In the genomic region with DNA sequence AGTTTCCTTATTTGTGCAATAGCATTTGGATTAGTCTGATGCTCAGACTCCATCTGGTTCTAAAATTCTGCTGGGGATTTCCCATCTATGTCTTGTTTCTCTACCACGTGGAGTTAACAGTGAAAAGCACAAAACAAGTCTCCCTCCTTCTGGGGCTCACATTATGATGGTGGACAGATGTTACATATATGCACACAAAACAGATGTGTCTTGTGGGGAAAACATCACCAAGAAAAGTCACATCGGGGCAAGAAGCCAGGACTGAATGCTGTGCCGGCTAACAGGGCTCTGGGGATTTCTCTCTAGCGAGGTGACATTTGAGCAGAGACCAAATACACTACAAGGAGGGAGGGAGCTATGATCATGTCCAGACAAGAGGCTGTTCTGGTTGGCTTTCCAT, we compare ENCODE assay signal across 18 mouse cellular contexts. TPM values are rescaled to one million over a fixed set of nuclear protein-coding genes. Genes with fewer than 3 reads are reported as not detected.
A peak's percentile ranks its signal among the peaks of the same experiment; 100 is the strongest.
DNase-seq lines count a peak whose midpoint lies in the region; ATAC-seq and TF ChIP-seq lines count a peak whose summit lies in the region.
"Had no signal": no experiment of that assay in that cellular context is flagged by ENCODE, and none has a peak within 500 bp of the region (broad histone marks: within the 10 kb centered on the region; RNA-seq: fewer than 3 reads in every experiment).

No protein-coding gene starts in this region.

- WGBS in limb, embryonic 13.5 days: 42% methylated on average over 4 of the region's 4 CpGs
- WGBS in limb, embryonic 10.5 days: 85% methylated on average over 4 of the region's 4 CpGs
- 25% methylated on average over 4 of the region's 4 CpGs for WGBS in limb, embryonic 14.5 days

- H3K4me3 ChIP-seq in limb, embryonic 13.5 days: no peak overlapping the region
- H3K4me3 ChIP-seq in limb, embryonic 10.5 days: no peak overlapping the region
- H3K4me3 ChIP-seq in embryonic fibroblast, embryonic 13.5 days (ENCODE audit: insufficient read depth, low read length): no peak overlapping the region
- no peak overlapping the region for H3K4me3 ChIP-seq in limb, embryonic 14.5 days (replicated peaks; ENCODE audit: low read length)
- H3K4me3 ChIP-seq: heart, embryonic 13.5 days; hindbrain, embryonic 15.5 days; kidney, embryonic 15.5 days; liver, embryonic 12.5 days; midbrain, embryonic 15.5 days had no signal

- no peak overlapping the region for H3K9ac ChIP-seq in limb, embryonic 13.5 days
- H3K9ac ChIP-seq in limb, embryonic 14.5 days (ENCODE audit: low read depth, low read length, severe bottlenecking): no peak overlapping the region
- H3K9ac ChIP-seq: heart, embryonic 13.5 days; hindbrain, embryonic 15.5 days; kidney, embryonic 15.5 days; liver, embryonic 12.5 days; midbrain, embryonic 15.5 days had no signal

- intact Hi-C loops in gastrocnemius, postnatal 14 days (cut with DNase I; ENCODE audit: low total_unique reads): no loop called here

- H3K27ac ChIP-seq in limb, embryonic 13.5 days: no peak overlapping the region
- no peak overlapping the region for H3K27ac ChIP-seq in limb, embryonic 10.5 days
- H3K27ac ChIP-seq in embryonic fibroblast, embryonic 13.5 days (ENCODE audit: insufficient read depth, low read length): peak overlapping the region; percentile 9; the same call in 1 of the 2 replicates
- no peak overlapping the region for H3K27ac ChIP-seq in limb, embryonic 14.5 days (replicated peaks; ENCODE audit: low read depth, low read length)
- H3K27ac ChIP-seq: heart, embryonic 13.5 days; hindbrain, embryonic 15.5 days; kidney, embryonic 15.5 days; liver, embryonic 12.5 days; midbrain, embryonic 15.5 days had no signal

- no peaks in the 10 kb centered on the region for H3K36me3 ChIP-seq in limb, embryonic 13.5 days
- H3K36me3 ChIP-seq in limb, embryonic 10.5 days: no peaks in the 10 kb centered on the region
- H3K36me3 ChIP-seq in limb, embryonic 14.5 days (ENCODE audit: control insufficient read depth, insufficient read depth, low read length): no peaks in the 10 kb centered on the region
- H3K36me3 ChIP-seq: heart, embryonic 13.5 days; hindbrain, embryonic 15.5 days; kidney, embryonic 15.5 days; liver, embryonic 12.5 days; midbrain, embryonic 15.5 days had no signal

- no peak for TF ChIP-seq CTCF in embryonic fibroblast, embryonic 13.5 days (IDR thresholded peaks at IDR 0.05; ENCODE audit: borderline replicate concordance, insufficient read depth, low read length)

- no peak for TF ChIP-seq POLR2A in embryonic fibroblast, embryonic 13.5 days (IDR thresholded peaks at IDR 0.05; ENCODE audit: low read depth, low read length)
- TF ChIP-seq POLR2A in limb, embryonic 14.5 days (IDR thresholded peaks at IDR 0.05; ENCODE audit: borderline replicate concordance, extremely low read depth, insufficient read depth, insufficient read length): no peak

- peak; percentile 57; the same call in 1 of the 2 replicates for ATAC-seq in limb, embryonic 13.5 days (ENCODE audit: low FRiP score, low read depth)
- ATAC-seq in limb, embryonic 14.5 days (ENCODE audit: low FRiP score, low read depth): peak; percentile 80
- ATAC-seq: forebrain, embryonic 14.5 days; liver, embryonic 12.5 days; midbrain, embryonic 15.5 days had no signal

- peak; percentile 15 for DNase-seq in gastrocnemius, postnatal 14 days
- no peak for DNase-seq in gastrocnemius, adult 18-20 months (ENCODE audit: low spot score)
- no peak for DNase-seq in limb, embryonic 10.5 days (ENCODE audit: low spot score)
- DNase-seq in limb, embryonic 14.5 days (ENCODE audit: low spot score): peak; percentile 54
- DNase-seq in cerebellum, adult 9-10 months: no peak
- DNase-seq in adrenal gland, postnatal 36 days: no peak
- DNase-seq: cerebellum, adult 18-20 months; right cerebral cortex, adult 18-20 months; spleen, adult 18-20 months; thymus, postnatal 25 days had no signal

- H3K9me3 ChIP-seq in limb, embryonic 13.5 days: no peaks in the 10 kb centered on the region
- no peaks in the 10 kb centered on the region for H3K9me3 ChIP-seq in limb, embryonic 10.5 days (replicated peaks)
- H3K9me3 ChIP-seq in limb, embryonic 14.5 days (ENCODE audit: control insufficient read depth, low read length): no peaks in the 10 kb centered on the region
- H3K9me3 ChIP-seq: heart, embryonic 13.5 days; hindbrain, embryonic 15.5 days; kidney, embryonic 15.5 days; liver, embryonic 12.5 days; midbrain, embryonic 15.5 days had no signal

- no peak overlapping the region for H3K4me2 ChIP-seq in limb, embryonic 13.5 days (replicated peaks)
- no peak overlapping the region for H3K4me2 ChIP-seq in limb, embryonic 14.5 days (replicated peaks; ENCODE audit: low read depth, low read length, severe bottlenecking)
- H3K4me2 ChIP-seq: heart, embryonic 13.5 days; hindbrain, embryonic 15.5 days; kidney, embryonic 15.5 days; liver, embryonic 12.5 days; midbrain, embryonic 15.5 days had no signal

- 0 out of 2 replicates have a peak, but pooled peaks cover 15% of the 10 kb centered on the region for H3K4me1 ChIP-seq in limb, embryonic 13.5 days
- no peaks in the 10 kb centered on the region for H3K4me1 ChIP-seq in limb, embryonic 10.5 days
- H3K4me1 ChIP-seq in embryonic fibroblast, embryonic 13.5 days (ENCODE audit: control insufficient read depth, insufficient read depth, low read length): peaks cover 4% of the 10 kb centered on the region; the same call in 1 of the 2 replicates
- H3K4me1 ChIP-seq in limb, embryonic 14.5 days (ENCODE audit: control insufficient read depth, insufficient read depth, low read length): peaks cover 3% of the 10 kb centered on the region; the same call in 1 of the 2 replicates
- H3K4me1 ChIP-seq: heart, embryonic 13.5 days; hindbrain, embryonic 15.5 days; kidney, embryonic 15.5 days; liver, embryonic 12.5 days; midbrain, embryonic 15.5 days had no signal

- no peaks in the 10 kb centered on the region for H3K27me3 ChIP-seq in limb, embryonic 13.5 days
- no peaks in the 10 kb centered on the region for H3K27me3 ChIP-seq in limb, embryonic 10.5 days (ENCODE audit: low read depth, poor library complexity, severe bottlenecking)
- H3K27me3 ChIP-seq in limb, embryonic 14.5 days (ENCODE audit: control insufficient read depth, insufficient read depth, low read length): no peaks in the 10 kb centered on the region
- H3K27me3 ChIP-seq: heart, embryonic 13.5 days; hindbrain, embryonic 15.5 days; kidney, embryonic 15.5 days; liver, embryonic 12.5 days; midbrain, embryonic 15.5 days had no signal

RNA-seq across cellular contexts. Expression of a gene that starts 32.8 kb away (rescaled TPM):
- total RNA-seq in gastrocnemius, postnatal 14 days (2021): under 1 TPM; 0.14 to 0.27 TPM
- total RNA-seq in gastrocnemius, adult 18-20 months (2021): 1 to 10 TPM in 1 of 2 experiments, under 1 TPM in 1; 0.50 to 1.0 TPM
- 1.6 and 1.9 TPM in 2 replicates for polyA plus RNA-seq in limb, embryonic 13.5 days (2015; fragmentation: Nextera tagmentation; extraction: Ambion mirVana)
- 0.41 and 0.54 TPM in 2 replicates for polyA plus RNA-seq in limb, embryonic 10.5 days (2016; fragmentation: Nextera tagmentation; extraction: Ambion mirVana)
- 0.83 TPM in 1 of 2 replicates, not detected in the other for polyA plus RNA-seq in embryonic fibroblast, embryonic 13.5 days (2011; ENCODE audit: insufficient read length, low read depth, missing spikeins)
- 0.58 and 0.64 TPM in 2 replicates for polyA plus RNA-seq in limb, embryonic 14.5 days (2012; rRNA removed)
- polyA plus RNA-seq in limb, embryonic 14.5 days (2014; fragmentation: Nextera tagmentation; extraction: Ambion mirVana): 1.6 and 1.8 TPM in 2 replicates
- 1 to 10 TPM in 1 of 2 experiments, under 1 TPM in 1; 0.89 to 1.1 TPM for total RNA-seq in adrenal gland, postnatal 36 days (2021)

Comparison
In these comparisons a context has a peak if more than half of its experiments do, and no peak if none do; other contexts are left out.
1. DNase-seq: peak in gastrocnemius, postnatal 14 days (single experiment) and limb, embryonic 14.5 days (single experiment); none in gastrocnemius, adult 18-20 months (single experiment), limb, embryonic 10.5 days (single experiment), cerebellum, adult 9-10 months (single experiment) and adrenal gland, postnatal 36 days (0 of 2).